Mouse (Mus musculus) stomach, embryonic 15.5 days (tissue): ENCODE results near the gene Mc3r. TPM values are rescaled to one million over a fixed set of nuclear protein-coding genes. Genes with fewer than 3 reads are reported as not detected.

ENCODE experiments used
- ATAC-seq: fragments of 200-750 bp; cut with Nextera tagmentation; 2 replicates; pipeline ENCODE4 v1.8.0; 2017; ENCODE audit warnings: low read depth, moderate number of reproducible peaks, moderate TSS enrichment; ENCODE audit not compliant: insufficient read depth, low FRiP score
- H3K27ac ChIP-seq: fragments of 300-500 bp; sonication (generic); 2 replicates; pipeline ENCODE4 v1.5.1; 2015; ENCODE audit warnings: mild to moderate bottlenecking, inconsistent platforms
- H3K27me3 ChIP-seq: fragments of 300-500 bp; sonication (generic); replicated peaks from 2 replicates; pipeline ENCODE4 v1.6.1; 2015; ENCODE audit warnings: inconsistent platforms
- H3K36me3 ChIP-seq: fragments of 300-500 bp; sonication (generic); 2 replicates; pipeline ENCODE4 v1.6.1; 2015; ENCODE audit warnings: inconsistent platforms
- H3K4me1 ChIP-seq: fragments of 300-500 bp; sonication (generic); 2 replicates; pipeline ENCODE4 v1.6.1; 2015; ENCODE audit warnings: inconsistent platforms
- H3K4me2 ChIP-seq: fragments of 300-500 bp; sonication (generic); 2 replicates; pipeline ENCODE4 v1.6.1; 2015; ENCODE audit warnings: mild to moderate bottlenecking, inconsistent platforms
- H3K4me3 ChIP-seq: fragments of 300-500 bp; sonication (generic); replicated peaks from 2 replicates; pipeline ENCODE4 v1.5.1; 2015; ENCODE audit warnings: inconsistent platforms
- H3K9ac ChIP-seq: fragments of 300-500 bp; sonication (generic); 2 replicates; pipeline ENCODE4 v1.6.1; 2015; ENCODE audit warnings: inconsistent platforms
- H3K9me3 ChIP-seq: fragments of 300-500 bp; sonication (generic); 2 replicates; pipeline ENCODE4 v1.6.1; 2016; ENCODE audit warnings: inconsistent platforms
- WGBS: fragments of 180-500 bp; shearing (Covaris S2); methylation state at CpG from one replicate; pipeline ENCODE4 v1.1.7; 2015; 5-methylcytosine and 5-hydroxymethylcytosine counted together
- polyA plus RNA-seq: library from polyadenylated mRNA; unstranded; fragments of >200 nt; fragmentation: Nextera tagmentation; extraction: Ambion mirVana; gene quantifications from 2 replicates; pipeline ENCODE4 v1.2.1, GENCODE M21; 2015

Gene Mc3r
- polyA plus RNA-seq, 1 experiment from 2014 or later = not detected

GRCm38 (mm10) chr2:172222891-172223290 is 25.4 kb upstream of the Mc3r start:
- Histone ChIP-seq H3K4me2 (no peak overlapping the region), H3K27me3 (peaks cover 2% of the 10 kb centered on the region; the same call in 1 of the 2 replicates), H3K4me3 (no peak overlapping the region), H3K9me3 (no peaks in the 10 kb centered on the region), H3K9ac (no peak overlapping the region), H3K4me1 (no peaks in the 10 kb centered on the region), H3K36me3 (no peaks in the 10 kb centered on the region), H3K27ac (no peak overlapping the region)
- ATAC-seq = no peak
- WGBS = 81% methylated on average over 7 of the region's 7 CpGs

- no peak for ATAC-seq
- no peak overlapping the region for H3K4me3 ChIP-seq
- H3K4me2 ChIP-seq = no peak overlapping the region
- no peaks in the 10 kb centered on the region for H3K36me3 ChIP-seq
- H3K27me3 ChIP-seq = peaks cover 2% of the 10 kb centered on the region; the same call in 1 of the 2 replicates
- WGBS = 71% methylated on average over 8 of the region's 8 CpGs
- no peak overlapping the region for H3K27ac ChIP-seq
- no peaks in the 10 kb centered on the region for H3K4me1 ChIP-seq
- H3K9ac ChIP-seq = no peak overlapping the region
- no peaks in the 10 kb centered on the region for H3K9me3 ChIP-seq
Observed at GRCm38 (mm10) chr2:172223451-172224200, 24.7 kb upstream of the Mc3r start.

GRCm38 (mm10) chr2:172226945-172227344 is 21.3 kb upstream of the Mc3r start:
- H3K27ac ChIP-seq = no peak overlapping the region
- H3K9ac ChIP-seq = no peak overlapping the region
- no peaks in the 10 kb centered on the region for H3K4me1 ChIP-seq
- no peak for ATAC-seq
- no peaks in the 10 kb centered on the region for H3K36me3 ChIP-seq
- no peak overlapping the region for H3K4me3 ChIP-seq
- no peak overlapping the region for H3K4me2 ChIP-seq
- 33% methylated on average over 7 of the region's 7 CpGs for whole genome bisulfite sequencing
- no peaks in the 10 kb centered on the region for H3K9me3 ChIP-seq
- peaks cover 1% of the 10 kb centered on the region; the same call in 1 of the 2 replicates for H3K27me3 ChIP-seq

GRCm38 (mm10) chr2:172227808-172228207 is 20.5 kb upstream of the Mc3r start:
- Histone ChIP-seq H3K4me2 (no peak overlapping the region), H3K36me3 (no peaks in the 10 kb centered on the region), H3K9me3 (no peaks in the 10 kb centered on the region), H3K4me3 (no peak overlapping the region), H3K27me3 (no peaks in the 10 kb centered on the region), H3K4me1 (no peaks in the 10 kb centered on the region), H3K9ac (no peak overlapping the region), H3K27ac (no peak overlapping the region)
- no peak for ATAC-seq
- WGBS = 95% methylated on average over 3 of the region's 3 CpGs

- 26% methylated on average over 3 of the region's 3 CpGs for WGBS
- no peaks in the 10 kb centered on the region for H3K36me3 ChIP-seq
- H3K4me2 ChIP-seq = no peak overlapping the region
Observed at GRCm38 (mm10) chr2:172229190-172229589, 19.1 kb upstream of the Mc3r start.

GRCm38 (mm10) chr2:172230126-172230525 is 18.2 kb upstream of the Mc3r start:
- no peaks in the 10 kb centered on the region for H3K4me1 ChIP-seq
- no peak overlapping the region for H3K27ac ChIP-seq
- H3K4me3 ChIP-seq = no peak overlapping the region
- 56% methylated on average over 4 of the region's 4 CpGs for WGBS
- H3K36me3 ChIP-seq = no peaks in the 10 kb centered on the region
- no peaks in the 10 kb centered on the region for H3K9me3 ChIP-seq
- H3K27me3 ChIP-seq = no peaks in the 10 kb centered on the region
- H3K9ac ChIP-seq = no peak overlapping the region
- no peak overlapping the region for H3K4me2 ChIP-seq
- ATAC-seq = no peak

More at GRCm38 (mm10) chr2:172229190-172229589, 19.1 kb upstream of the Mc3r start:
- no peak overlapping the region for H3K4me3 ChIP-seq
- H3K9me3 ChIP-seq = no peaks in the 10 kb centered on the region
- ATAC-seq = no peak
- H3K27ac ChIP-seq = no peak overlapping the region
- no peak overlapping the region for H3K9ac ChIP-seq
- H3K27me3 ChIP-seq = no peaks in the 10 kb centered on the region
- no peaks in the 10 kb centered on the region for H3K4me1 ChIP-seq

GRCm38 (mm10) chr2:172238220-172238619 is 10.1 kb upstream of the Mc3r start:
- ATAC-seq = no peak
- no peaks in the 10 kb centered on the region for H3K9me3 ChIP-seq
- H3K9ac ChIP-seq = no peak overlapping the region
- H3K4me2 ChIP-seq = no peak overlapping the region
- no peak overlapping the region for H3K27ac ChIP-seq
- no peak overlapping the region for H3K4me3 ChIP-seq
- no peaks in the 10 kb centered on the region for H3K36me3 ChIP-seq
- no peaks in the 10 kb centered on the region for H3K4me1 ChIP-seq
- no peaks in the 10 kb centered on the region for H3K27me3 ChIP-seq
- 84% methylated on average over 5 of the region's 5 CpGs for WGBS

- H3K9ac ChIP-seq = no peak overlapping the region
- no peaks in the 10 kb centered on the region for H3K27me3 ChIP-seq
- H3K9me3 ChIP-seq = no peaks in the 10 kb centered on the region
- no peak overlapping the region for H3K4me3 ChIP-seq
- H3K4me1 ChIP-seq = no peaks in the 10 kb centered on the region
- H3K27ac ChIP-seq = no peak overlapping the region
- H3K36me3 ChIP-seq = no peaks in the 10 kb centered on the region
- ATAC-seq = no peak
- 15% methylated on average over 5 of the region's 5 CpGs for WGBS
- no peak overlapping the region for H3K4me2 ChIP-seq
Observed at GRCm38 (mm10) chr2:172241031-172241430, 7.3 kb upstream of the Mc3r start.

GRCm38 (mm10) chr2:172245497-172245896 is 2.8 kb upstream of the Mc3r start:
- H3K4me2 ChIP-seq = no peak overlapping the region
- no peak overlapping the region for H3K27ac ChIP-seq
- H3K36me3 ChIP-seq = no peaks in the 10 kb centered on the region
- H3K9ac ChIP-seq = no peak overlapping the region
- ATAC-seq = no peak
- peaks cover 13% of the 10 kb centered on the region for H3K27me3 ChIP-seq
- no peak overlapping the region for H3K4me3 ChIP-seq
- no peaks in the 10 kb centered on the region for H3K9me3 ChIP-seq
- 28% methylated on average over 8 of the region's 8 CpGs for WGBS
- no peaks in the 10 kb centered on the region for H3K4me1 ChIP-seq

GRCm38 (mm10) chr2:172249336-172249735 is 1.0 kb downstream of the Mc3r start:
- no peak overlapping the region for H3K27ac ChIP-seq
- peaks cover 13% of the 10 kb centered on the region for H3K27me3 ChIP-seq
- H3K9me3 ChIP-seq = no peaks in the 10 kb centered on the region
- no peaks in the 10 kb centered on the region for H3K36me3 ChIP-seq
- no peak overlapping the region for H3K4me2 ChIP-seq
- no peak overlapping the region for H3K4me3 ChIP-seq
- no peak for ATAC-seq
- H3K9ac ChIP-seq = no peak overlapping the region
- H3K4me1 ChIP-seq = no peaks in the 10 kb centered on the region
- 82% methylated on average over 14 of the region's 14 CpGs for WGBS

- Histone ChIP-seq H3K36me3 (no peaks in the 10 kb centered on the region), H3K9ac (no peak overlapping the region), H3K4me1 (no peaks in the 10 kb centered on the region), H3K4me2 (no peak overlapping the region), H3K27ac (no peak overlapping the region), H3K27me3 (no peaks in the 10 kb centered on the region), H3K9me3 (no peaks in the 10 kb centered on the region), H3K4me3 (no peak overlapping the region)
- WGBS = 80% methylated on average over 6 of the region's 6 CpGs
- ATAC-seq = no peak
Observed at GRCm38 (mm10) chr2:172256418-172256817, 8.1 kb downstream of the Mc3r start.

- no peak for ATAC-seq
- H3K27me3 ChIP-seq = no peaks in the 10 kb centered on the region
- no peak overlapping the region for H3K9ac ChIP-seq
- H3K4me1 ChIP-seq = no peaks in the 10 kb centered on the region
- no peak overlapping the region for H3K4me2 ChIP-seq
- H3K27ac ChIP-seq = no peak overlapping the region
- WGBS = 72% methylated on average over 5 of the region's 5 CpGs
- H3K36me3 ChIP-seq = no peaks in the 10 kb centered on the region
- H3K9me3 ChIP-seq = no peaks in the 10 kb centered on the region
- no peak overlapping the region for H3K4me3 ChIP-seq
Observed at GRCm38 (mm10) chr2:172256956-172257355, 8.7 kb downstream of the Mc3r start.
